Mouse (Mus musculus) cerebellum, postnatal 4 days (tissue): ENCODE results near the gene Dpp3.
"Not testable (repeated sequence)": the region's sequence is repeated elsewhere in the genome, so short reads cannot be mapped to it uniquely, and the experiment has no call there.

Experiments
- DNase-seq, 2 experiments: peaks; one replicate each; pipeline ENCODE4 v3.0.0; 2022; ENCODE audit warnings: low spot score in 2 of 2, mixed read lengths in 1 of 2

Dpp3 gene

GRCm38 (mm10) chr19:4896780-4897520, 31.1 kb downstream of the Dpp3 start:
- DNase-seq = no peak

GRCm38 (mm10) chr19:4891798-4892197, 36.3 kb downstream of the Dpp3 start:
- no peak for DNase-seq

- no peak for DNase-seq
These were observed 38.3 kb downstream of the Dpp3 start for GRCm38 (mm10) chr19:4889791-4890190.

- no peak for DNase-seq
These were observed 44.1 kb downstream of the Dpp3 start for GRCm38 (mm10) chr19:4883961-4884360.

GRCm38 (mm10) chr19:4879324-4879703, 48.8 kb downstream of the Dpp3 start:
- no peak for DNase-seq

GRCm38 (mm10) chr19:4878405-4879323, 49.4 kb downstream of the Dpp3 start, which contains the start of gene Zdhhc24:
Gene Zdhhc24 (plus strand): TSS chr19:4878668.
- DNase-seq = peak; percentile 97

- no peak for DNase-seq
These were observed 50.3 kb downstream of the Dpp3 start, which contains the start of gene Actn3 for GRCm38 (mm10) chr19:4877785-4878184. Gene Actn3 (minus strand): TSS chr19:4877909.

GRCm38 (mm10) chr19:4876755-4877154, 51.3 kb downstream of the Dpp3 start:
- DNase-seq = no peak

GRCm38 (mm10) chr19:4876241-4876640, 51.8 kb downstream of the Dpp3 start:
- no peak for DNase-seq

- DNase-seq = not testable (repeated sequence)
These were observed 53.5 kb downstream of the Dpp3 start for GRCm38 (mm10) chr19:4874613-4875012.

- DNase-seq = no peak
These were observed 62.9 kb downstream of the Dpp3 start for GRCm38 (mm10) chr19:4865147-4865546.

- peak in 1 of 2 experiments; percentile 30 for DNase-seq
These were observed 65.0 kb downstream of the Dpp3 start for GRCm38 (mm10) chr19:4863048-4863447.

- DNase-seq = no peak
These were observed 69.0 kb downstream of the Dpp3 start for GRCm38 (mm10) chr19:4859081-4859480.
